Mouse (Mus musculus): ENCODE results near the gene Zfp688. TPM values are rescaled to one million over a fixed set of nuclear protein-coding genes. Genes with fewer than 3 reads are reported as not detected.
"Not testable (repeated sequence)": the region's sequence is repeated elsewhere in the genome, so short reads cannot be mapped to it uniquely, and the experiment has no call there.

The Zfp688 gene
- polyA plus RNA-seq (2015; fragmentation: Nextera tagmentation; extraction: Ambion mirVana), result 22.6 and 24.8 TPM in 2 replicates

DNA sequence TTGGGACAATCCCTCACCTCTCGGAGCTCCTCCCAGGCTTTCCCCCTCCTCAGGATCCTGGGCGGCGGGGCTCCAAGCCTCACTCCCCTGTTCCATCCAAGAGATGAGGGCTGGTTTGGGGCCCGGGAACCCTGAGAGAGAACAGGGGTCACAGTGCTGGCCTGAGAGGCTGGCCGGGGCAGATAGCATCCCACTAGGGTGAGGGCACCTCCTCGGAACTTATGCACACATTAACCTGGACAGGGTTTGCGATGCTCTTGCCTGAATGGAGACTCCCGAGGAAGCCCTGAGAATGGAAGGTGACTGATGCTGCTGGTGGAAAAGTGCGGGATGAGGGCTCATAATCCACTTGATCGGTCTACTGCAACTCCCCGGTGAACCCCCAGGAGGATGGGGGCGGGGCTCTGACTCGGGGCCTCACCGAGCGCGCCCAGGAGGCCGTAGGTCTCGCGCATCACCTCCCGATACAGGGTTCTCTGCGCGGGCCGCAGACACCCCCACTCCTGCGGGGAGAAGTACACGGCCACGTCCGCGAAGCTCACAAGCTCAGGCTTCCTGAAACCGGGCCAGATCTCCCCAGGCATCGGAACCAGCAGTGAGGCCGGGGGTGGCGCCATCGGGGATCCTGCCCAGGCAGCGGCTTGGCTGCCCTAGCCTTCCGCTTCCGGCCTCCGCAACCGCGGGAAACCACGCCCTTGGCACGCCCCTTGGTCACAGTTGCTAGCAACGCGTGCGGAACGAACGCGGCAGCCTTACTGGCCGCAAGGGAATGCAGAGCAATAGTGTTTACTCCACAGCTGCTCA, at the start of gene Zfp688:
TSS of gene Zfp688 (minus strand) at position 681 of the 804 bp plus-strand sequence.
- Histone ChIP-seq H3K27me3 (replicated peaks) (0 out of 2 replicates have a peak, but pooled peaks cover 6% of the 10 kb centered on the region), H3K9me3 (no peaks in the 10 kb centered on the region), H3K4me1 (replicated peaks) (peaks cover 8% of the 10 kb centered on the region), H3K27ac (peak within 1 kb of the TSS; percentile 77), H3K4me3 (replicated peaks) (peak within 1 kb of the TSS; percentile 83), H3K4me2 (replicated peaks) (peak within 1 kb of the TSS; percentile 97), H3K36me3 (no peaks in the 10 kb centered on the region), H3K9ac (peak within 1 kb of the TSS; percentile 84)
- ATAC-seq, result peak; percentile 98
- WGBS, result under 1% methylated on average over 48 of the region's 48 CpGs

DNA sequence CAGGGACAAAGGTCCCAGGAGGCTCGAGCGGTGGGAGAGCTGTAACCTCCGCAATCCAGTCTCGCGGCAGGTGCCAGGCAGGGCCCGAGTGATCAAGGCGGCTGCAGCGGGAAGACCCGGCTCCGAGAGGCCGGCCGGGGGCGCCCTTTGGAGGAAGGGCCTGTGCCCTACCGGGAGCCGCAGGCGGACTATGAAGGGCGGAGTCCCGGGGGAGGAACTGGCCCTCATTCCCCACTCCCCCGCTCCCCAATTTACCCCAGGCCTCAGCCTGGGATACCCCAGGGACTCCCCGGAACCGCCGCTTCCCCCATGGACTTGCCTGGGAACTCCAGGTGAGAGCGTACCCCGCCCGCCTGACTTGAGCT, 49.8 kb upstream of the Zfp688 start:
- Histone ChIP-seq H3K4me3 (replicated peaks) (peak overlapping the region; percentile 84), H3K36me3 (peaks cover 34% of the 10 kb centered on the region), H3K9me3 (no peaks in the 10 kb centered on the region), H3K4me2 (replicated peaks) (peak overlapping the region; percentile 89), H3K27me3 (replicated peaks) (no peaks in the 10 kb centered on the region), H3K27ac (peak overlapping the region; percentile 99), H3K9ac (peak overlapping the region; percentile 89), H3K4me1 (replicated peaks) (0 out of 2 replicates have a peak, but pooled peaks cover 7% of the 10 kb centered on the region)
- WGBS, result 1% methylated on average over 24 of the region's 25 CpGs
- ATAC-seq, result peak; percentile 54

DNA sequence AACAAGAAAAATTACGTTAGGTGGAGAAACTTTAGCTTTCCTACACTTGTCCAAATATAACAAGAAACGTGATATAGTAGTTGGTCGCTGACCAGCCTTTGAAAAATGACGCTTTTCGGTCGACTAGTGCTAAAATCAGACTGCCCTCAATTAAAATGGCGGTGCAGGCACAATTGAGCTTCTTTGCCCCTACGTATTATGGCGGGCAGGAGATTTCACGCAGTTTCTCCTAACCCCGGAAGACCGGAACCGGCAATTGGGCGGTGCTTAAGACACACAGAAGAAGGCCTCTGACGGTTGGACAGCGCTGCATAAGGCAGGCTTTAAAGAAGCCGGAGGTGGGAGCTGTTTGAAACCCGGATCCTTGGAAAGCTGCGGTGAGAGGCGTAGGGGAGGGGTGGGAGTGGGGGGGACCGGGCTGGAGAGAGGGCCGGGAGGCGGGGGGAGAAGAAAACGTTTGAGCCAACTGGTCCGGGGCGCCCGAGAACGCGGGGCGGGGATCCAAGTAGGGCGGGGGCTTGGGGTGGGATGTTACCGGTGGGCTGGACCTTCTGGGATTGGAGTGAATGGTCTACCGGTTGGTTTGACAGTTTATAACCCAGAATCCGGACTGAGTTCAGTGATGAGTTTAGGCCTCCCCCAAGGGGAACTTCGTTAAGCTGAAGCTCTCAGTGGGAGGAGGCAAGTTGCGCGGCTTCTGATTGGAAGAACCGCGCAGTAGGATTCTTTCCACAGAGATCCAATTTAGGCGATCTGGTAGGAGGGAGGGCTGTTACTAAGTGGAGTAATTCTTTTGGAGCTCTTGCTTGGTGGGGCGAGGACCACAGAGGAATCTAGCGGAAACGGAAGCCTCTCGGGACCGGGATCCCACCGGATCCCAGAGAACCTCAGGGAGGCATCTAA, 49.1 kb upstream of the Zfp688 start:
- ATAC-seq, result peak; percentile 94
- under 1% methylated on average over 46 of the region's 46 CpGs for WGBS
- Histone ChIP-seq H3K9me3 (no peaks in the 10 kb centered on the region), H3K27me3 (replicated peaks) (no peaks in the 10 kb centered on the region), H3K4me3 (replicated peaks) (peak overlapping the region; percentile 84), H3K9ac (peak overlapping the region; percentile 89), H3K4me1 (replicated peaks) (0 out of 2 replicates have a peak, but pooled peaks cover 7% of the 10 kb centered on the region), H3K4me2 (replicated peaks) (peak overlapping the region; percentile 89), H3K36me3 (peaks cover 30% of the 10 kb centered on the region), H3K27ac (peak overlapping the region; percentile 99)

DNA sequence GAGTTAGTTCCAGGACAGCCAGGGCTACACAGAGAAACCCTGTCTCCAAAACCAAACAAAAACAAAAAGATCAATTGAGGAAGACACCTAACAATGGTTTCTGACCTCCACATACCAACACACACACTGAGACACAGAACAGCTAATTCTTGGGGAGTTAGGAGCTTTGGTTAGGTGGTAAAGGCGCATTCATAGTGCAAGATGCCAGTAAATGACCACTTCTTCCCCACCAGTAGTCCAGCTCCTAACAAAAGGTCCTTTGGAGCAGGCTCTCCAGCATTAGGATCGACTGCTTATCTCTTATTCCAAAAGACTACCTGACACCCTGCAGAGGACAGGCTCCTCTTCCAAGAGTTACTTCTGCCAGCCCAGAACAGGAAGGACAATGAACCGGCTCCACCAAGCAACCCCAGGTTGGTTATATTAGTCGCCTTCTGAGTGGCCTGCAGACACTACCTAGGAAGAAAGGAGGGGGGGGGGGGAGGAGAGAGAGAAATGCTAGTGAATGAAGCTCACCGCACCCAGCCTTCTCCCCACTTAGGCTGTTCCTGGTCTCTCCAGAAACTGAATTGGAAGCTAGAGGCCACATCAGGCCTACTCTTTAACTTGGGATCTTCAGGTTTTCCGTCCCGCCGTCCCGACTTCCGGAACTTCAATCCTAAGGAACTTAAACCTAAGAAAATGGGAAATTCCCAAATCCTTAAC, 48.3 kb upstream of the Zfp688 start:
- ATAC-seq, result peak; percentile 37
- no peaks in the 10 kb centered on the region for H3K9me3 ChIP-seq
- whole genome bisulfite sequencing, result 8% methylated on average over 10 of the region's 10 CpGs

DNA sequence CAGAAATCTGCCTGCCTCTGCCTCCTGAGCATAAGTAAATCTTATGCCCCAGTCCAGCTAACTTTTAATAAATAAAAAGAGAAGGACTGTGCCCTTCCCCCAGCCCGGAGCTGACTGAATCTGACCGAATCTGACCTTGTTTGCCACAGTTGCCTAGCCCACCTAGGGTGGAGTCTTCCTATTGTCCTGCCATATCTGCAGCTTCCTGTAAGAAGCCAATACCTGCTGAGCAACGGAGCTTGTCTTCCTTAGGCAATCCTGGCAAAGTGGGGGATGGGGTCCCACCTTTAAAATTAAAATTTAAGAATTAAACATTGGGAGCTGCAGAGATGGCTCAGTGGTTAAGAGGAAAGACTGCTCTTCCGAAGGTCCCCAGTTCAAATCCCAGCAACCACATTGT, 44.7 kb upstream of the Zfp688 start:
- no peak overlapping the region for H3K9ac ChIP-seq
- no peak overlapping the region for H3K27ac ChIP-seq
- H3K36me3 ChIP-seq, result 0 out of 2 replicates have a peak, but pooled peaks cover 6% of the 10 kb centered on the region
- H3K4me1 ChIP-seq (replicated peaks), result 0 out of 2 replicates have a peak, but pooled peaks cover 7% of the 10 kb centered on the region
- no peaks in the 10 kb centered on the region for H3K27me3 ChIP-seq (replicated peaks)
- H3K9me3 ChIP-seq, result no peaks in the 10 kb centered on the region
- no peak overlapping the region for H3K4me3 ChIP-seq (replicated peaks)
- H3K4me2 ChIP-seq (replicated peaks), result no peak overlapping the region
- no peak for ATAC-seq
- 95% methylated on average over 4 of the region's 4 CpGs for WGBS

More for the DNA sequence above, 48.3 kb upstream of the Zfp688 start:
- no peaks in the 10 kb centered on the region for H3K27me3 ChIP-seq (replicated peaks)
- H3K4me2 ChIP-seq (replicated peaks), result peak overlapping the region; percentile 89
- H3K4me1 ChIP-seq (replicated peaks), result 0 out of 2 replicates have a peak, but pooled peaks cover 7% of the 10 kb centered on the region
- peak overlapping the region; percentile 84 for H3K4me3 ChIP-seq (replicated peaks)
- peak overlapping the region; percentile 99 for H3K27ac ChIP-seq
- H3K9ac ChIP-seq, result peak overlapping the region; percentile 89
- peaks cover 22% of the 10 kb centered on the region for H3K36me3 ChIP-seq

DNA sequence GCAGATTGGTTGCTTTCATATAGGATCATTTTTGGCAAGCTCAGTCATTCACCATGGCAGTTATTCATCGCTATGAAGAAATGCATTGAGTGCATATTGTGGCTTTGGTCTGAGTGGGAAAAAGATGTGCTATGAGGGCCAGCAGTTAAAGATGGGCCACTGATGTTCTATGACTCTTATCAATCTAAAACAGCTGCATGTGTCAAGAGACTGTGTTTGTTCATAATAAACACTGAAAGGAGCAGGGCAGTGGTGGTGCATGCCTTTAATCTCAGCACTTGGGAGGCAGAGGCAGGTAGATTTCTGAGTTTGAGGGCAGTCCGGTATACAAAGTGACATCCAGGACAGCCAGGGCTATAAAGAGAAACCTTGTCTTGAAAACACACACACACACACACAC, 43.8 kb upstream of the Zfp688 start:
- H3K9ac ChIP-seq; H3K4me2 ChIP-seq (replicated peaks); H3K4me3 ChIP-seq (replicated peaks); H3K27me3 ChIP-seq (replicated peaks); H3K9me3 ChIP-seq; H3K4me1 ChIP-seq (replicated peaks); H3K27ac ChIP-seq; H3K36me3 ChIP-seq; ATAC-seq: not testable (repeated sequence)
- WGBS, result 95% methylated on average over 2 of the region's 2 CpGs

DNA sequence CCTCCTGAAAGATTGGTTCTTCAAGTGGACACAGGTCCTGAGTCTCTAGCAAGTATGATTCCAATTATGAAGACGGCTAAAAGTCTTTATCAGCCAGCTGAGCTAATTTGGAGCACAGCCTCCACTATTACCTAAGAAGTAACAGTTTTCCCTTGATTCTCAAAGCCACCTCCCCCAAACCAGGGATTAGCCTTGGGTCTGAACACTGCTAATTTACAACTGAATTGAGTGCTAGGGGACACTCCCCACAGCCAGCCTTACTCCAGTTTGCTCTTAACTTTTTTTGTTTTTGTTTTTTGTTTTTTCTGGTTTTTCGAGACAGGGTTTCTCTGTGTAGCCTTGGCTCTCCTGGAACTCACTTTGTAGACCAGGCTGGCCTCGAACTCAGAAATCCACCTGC, 43.3 kb upstream of the Zfp688 start:
- Histone ChIP-seq H3K9ac (no peak overlapping the region), H3K27ac (no peak overlapping the region), H3K9me3 (no peaks in the 10 kb centered on the region), H3K36me3 (0 out of 2 replicates have a peak, but pooled peaks cover 9% of the 10 kb centered on the region), H3K4me2 (replicated peaks) (no peak overlapping the region), H3K4me1 (replicated peaks) (0 out of 2 replicates have a peak, but pooled peaks cover 7% of the 10 kb centered on the region), H3K27me3 (replicated peaks) (no peaks in the 10 kb centered on the region), H3K4me3 (replicated peaks) (no peak overlapping the region)
- 93% methylated on average over 3 of the region's 3 CpGs for WGBS
- no peak for ATAC-seq

DNA sequence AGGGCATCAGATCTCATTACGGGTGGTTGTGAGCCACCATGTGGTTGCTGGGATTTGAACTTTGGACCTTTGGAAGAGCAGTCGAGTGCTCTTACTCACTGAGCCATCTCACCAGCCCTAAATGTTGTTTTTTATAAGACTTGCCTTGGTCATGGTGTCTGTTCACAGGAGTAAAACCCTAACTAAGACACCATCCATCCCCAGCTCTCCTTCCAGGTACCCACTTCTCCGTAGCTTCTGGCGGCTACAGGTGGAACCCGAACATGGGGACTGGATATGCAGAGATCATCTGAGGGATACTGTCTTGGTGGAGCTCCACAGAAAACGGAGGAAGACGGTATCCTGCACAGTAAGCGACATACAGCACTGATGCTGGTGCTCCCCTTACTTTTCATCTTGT, 37.4 kb upstream of the Zfp688 start, which contains the start of gene Prr14:
TSS of gene Prr14 (plus strand) at position 301 of the 400 bp plus-strand sequence.
- H3K4me3 ChIP-seq (replicated peaks); H3K4me2 ChIP-seq (replicated peaks); H3K27ac ChIP-seq; H3K27me3 ChIP-seq (replicated peaks); H3K4me1 ChIP-seq (replicated peaks); H3K9ac ChIP-seq; H3K9me3 ChIP-seq; ATAC-seq: not testable (repeated sequence)
- WGBS, result 94% methylated on average over 8 of the region's 8 CpGs
- H3K36me3 ChIP-seq, result peaks cover 29% of the 10 kb centered on the region

DNA sequence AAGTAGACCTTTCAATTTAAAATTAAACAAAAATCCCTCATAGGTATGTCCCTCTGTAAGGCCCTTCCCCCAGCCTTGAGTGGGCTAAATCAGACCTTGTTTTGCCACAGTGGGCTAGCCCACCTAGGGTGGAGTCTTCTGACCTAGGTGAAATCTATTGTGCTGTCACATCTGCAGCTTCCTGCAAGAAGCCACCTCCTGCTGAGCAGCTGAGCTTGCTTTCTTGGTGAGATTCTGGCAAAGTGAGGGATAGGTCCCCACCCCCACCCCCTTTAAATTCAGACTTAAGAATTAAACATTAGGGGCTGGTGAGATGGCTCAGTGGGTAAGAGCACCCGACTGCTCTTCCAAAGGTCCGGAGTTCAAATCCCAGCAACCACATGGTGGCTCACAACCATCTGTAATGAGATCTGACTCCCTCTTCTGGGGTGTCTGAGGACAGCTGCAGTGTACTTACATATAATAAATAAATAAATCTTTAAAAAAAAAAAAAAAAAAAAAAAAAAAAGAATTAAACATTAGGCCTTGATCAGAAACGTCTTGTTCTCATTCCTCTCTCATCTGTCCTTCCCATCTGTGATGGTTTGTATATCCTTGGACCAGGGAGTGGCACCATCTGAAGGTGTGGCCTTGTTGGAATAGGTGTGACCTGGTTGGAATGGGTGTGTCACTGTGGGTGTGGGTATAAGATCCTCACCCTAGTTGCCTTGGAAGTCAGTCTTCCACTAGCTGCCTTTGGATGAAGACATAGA, 36.7 kb upstream of the Zfp688 start:
- H3K4me2 ChIP-seq (replicated peaks); H3K27ac ChIP-seq; H3K9ac ChIP-seq; ATAC-seq; H3K4me1 ChIP-seq (replicated peaks); H3K27me3 ChIP-seq (replicated peaks); H3K9me3 ChIP-seq; H3K4me3 ChIP-seq (replicated peaks): not testable (repeated sequence)
- peaks cover 29% of the 10 kb centered on the region for H3K36me3 ChIP-seq
- WGBS, result 85% methylated on average over 3 of the region's 3 CpGs

DNA sequence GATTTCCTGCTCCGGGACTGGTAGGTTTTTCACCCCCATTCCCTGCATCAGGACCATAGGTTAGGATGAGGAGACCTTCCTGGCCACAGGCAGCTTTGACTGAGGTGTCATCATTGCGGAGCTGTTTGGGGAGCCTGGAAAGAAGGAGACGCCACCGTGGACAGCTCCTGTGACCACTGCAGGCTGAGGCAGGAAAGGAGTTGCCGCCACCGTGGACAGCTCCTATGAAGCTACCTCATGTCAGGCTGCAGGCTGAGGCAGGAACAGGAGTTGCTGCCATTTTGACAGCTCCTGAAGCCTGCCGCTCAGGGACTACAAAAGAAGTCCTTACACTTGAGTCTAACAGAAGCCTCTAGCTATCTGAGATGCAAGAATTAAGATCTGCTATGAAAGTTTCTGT, 33.0 kb upstream of the Zfp688 start:
- H3K4me3 ChIP-seq (replicated peaks), result no peak overlapping the region
- H3K27ac ChIP-seq, result no peak overlapping the region
- no peaks in the 10 kb centered on the region for H3K9me3 ChIP-seq
- no peak for ATAC-seq
- H3K4me1 ChIP-seq (replicated peaks), result peaks cover 19% of the 10 kb centered on the region
- WGBS, result 89% methylated on average over 7 of the region's 7 CpGs
- no peak overlapping the region for H3K4me2 ChIP-seq (replicated peaks)
- no peaks in the 10 kb centered on the region for H3K27me3 ChIP-seq (replicated peaks)
- peaks cover 29% of the 10 kb centered on the region for H3K36me3 ChIP-seq
- no peak overlapping the region for H3K9ac ChIP-seq

DNA sequence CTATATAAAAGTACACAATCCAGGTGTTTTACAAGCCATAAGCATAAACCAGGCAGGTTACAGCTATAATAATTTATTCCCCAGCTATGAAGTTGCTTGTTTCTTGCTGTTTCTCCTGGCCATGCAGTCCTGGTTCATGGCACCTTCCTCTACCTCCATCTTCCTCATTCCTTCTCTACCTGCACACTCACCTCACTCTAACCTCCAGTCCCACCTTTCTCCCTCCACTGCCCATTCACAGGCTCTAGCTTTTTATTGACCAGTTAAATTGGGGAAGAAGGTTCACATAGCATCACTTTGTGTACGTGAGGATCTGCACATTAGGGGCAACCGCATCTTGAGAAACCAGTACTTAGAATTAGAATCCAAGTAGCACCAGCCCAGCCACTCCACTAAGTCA, 31.2 kb upstream of the Zfp688 start:
- Histone ChIP-seq H3K27ac (no peak overlapping the region), H3K4me3 (replicated peaks) (no peak overlapping the region), H3K4me1 (replicated peaks) (peaks cover 24% of the 10 kb centered on the region), H3K36me3 (peaks cover 23% of the 10 kb centered on the region), H3K4me2 (replicated peaks) (no peak overlapping the region), H3K9me3 (no peaks in the 10 kb centered on the region), H3K9ac (no peak overlapping the region), H3K27me3 (replicated peaks) (no peaks in the 10 kb centered on the region)
- no peak for ATAC-seq
- WGBS, result 94% methylated on average over 2 of the region's 2 CpGs
